Mouse (Mus musculus) lung, postnatal 0 days (tissue): ENCODE results near the gene Sertad3.

Experiments used
- CTCF ChIP-seq: IDR thresholded peaks from 2 replicates; pipeline ENCODE4 v1.5.1; 2016; ENCODE audit warnings: antibody characterized with exemption, mild to moderate bottlenecking
- EP300 ChIP-seq: IDR thresholded peaks from 2 replicates; pipeline ENCODE4 v1.6.1; 2016; ENCODE audit warnings: antibody characterized with exemption, mild to moderate bottlenecking, control low read depth

DNA sequence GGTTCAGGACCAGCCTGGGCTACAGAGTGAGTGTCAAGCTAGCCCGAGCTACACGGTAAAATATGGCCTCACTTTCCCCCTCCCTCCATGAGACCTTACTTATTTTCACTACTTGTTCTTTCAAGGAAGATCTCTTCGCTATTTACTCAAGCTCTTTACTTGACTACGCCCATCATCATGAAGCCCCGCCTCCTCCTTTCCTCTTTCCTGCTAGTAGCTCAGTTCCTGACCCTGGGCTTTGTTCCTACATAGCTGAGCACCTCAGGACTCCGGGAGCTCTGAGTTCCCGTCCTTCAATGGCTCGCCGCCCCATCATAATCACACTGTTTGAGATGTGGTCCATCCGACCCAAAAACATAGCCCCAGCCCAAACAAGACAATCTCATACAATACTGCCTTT, 40.2 kb upstream of the Sertad3 start:
- no peak for TF ChIP-seq CTCF
- TF ChIP-seq EP300, result no peak
